Mouse (Mus musculus) liver, postnatal 0 days (tissue): Measurements from ENCODE around the gene 4933434E20Rik. TPM values are rescaled to one million over a fixed set of nuclear protein-coding genes. Genes with fewer than 3 reads are reported as not detected.

ENCODE experiments used
- ATAC-seq: fragments of 200-750 bp; cut with Nextera tagmentation; 2 replicates; pipeline ENCODE4 v1.8.0; 2017; ENCODE audit warnings: mild to moderate bottlenecking, moderate library complexity
- DNase-seq: peaks from one replicate; pipeline ENCODE4 v3.0.0-alpha.2; 2016
- H3K27ac ChIP-seq: fragments of 300-500 bp; sonication (generic); 2 replicates; pipeline ENCODE4 v1.5.1; 2014; ENCODE audit warnings: antibody characterized with exemption, moderate library complexity, mild to moderate bottlenecking, low read depth
- H3K27me3 ChIP-seq: fragments of 300-500 bp; sonication (generic); 2 replicates; pipeline ENCODE4 v1.6.1; 2014; ENCODE audit warnings: low read length, control low read depth, mixed read lengths; ENCODE audit not compliant: insufficient read depth
- H3K36me3 ChIP-seq: fragments of 300-500 bp; sonication (generic); replicated peaks from 2 replicates; pipeline ENCODE4 v1.6.1; 2014; ENCODE audit warnings: mild to moderate bottlenecking, control low read depth, low read length, moderate library complexity, mixed read lengths; ENCODE audit not compliant: insufficient read depth
- H3K4me1 ChIP-seq: fragments of 300-500 bp; sonication (generic); 2 replicates; pipeline ENCODE4 v1.6.1; 2014; ENCODE audit warnings: antibody characterized with exemption, mild to moderate bottlenecking, control low read depth; ENCODE audit not compliant: insufficient read depth
- H3K4me2 ChIP-seq: fragments of 300-500 bp; sonication (generic); 2 replicates; pipeline ENCODE4 v1.6.1; 2014; ENCODE audit warnings: low read depth, mild to moderate bottlenecking, low read length, moderate library complexity, mixed read lengths
- H3K4me3 ChIP-seq: fragments of 300-500 bp; sonication (generic); 2 replicates; pipeline ENCODE4 v1.5.1; 2014; ENCODE audit warnings: low read depth, low read length
- H3K9ac ChIP-seq: fragments of 300-500 bp; sonication (generic); replicated peaks from 2 replicates; pipeline ENCODE4 v1.6.1; 2014; ENCODE audit warnings: mild to moderate bottlenecking, moderate library complexity
- H3K9me3 ChIP-seq: fragments of 300-500 bp; sonication (generic); 2 replicates; pipeline ENCODE4 v1.6.1; 2016; ENCODE audit warnings: mild to moderate bottlenecking, control low read depth, low read length, mixed read lengths
- CTCF ChIP-seq: sonication (generic); IDR thresholded peaks from 2 replicates; pipeline ENCODE4 v1.5.1; 2016; ENCODE audit warnings: antibody characterized with exemption, low read depth
- EP300 ChIP-seq: IDR thresholded peaks from 2 replicates; pipeline ENCODE4 v1.6.1; 2016; ENCODE audit warnings: antibody characterized with exemption, low read depth, mild to moderate bottlenecking
- WGBS: fragments of 180-500 bp; shearing (Covaris S2); extraction: QIAGEN DNeasy Blood & Tissue Kit; methylation state at CpG from one replicate; pipeline ENCODE4 v1.1.7; 2014; ENCODE audit not compliant: insufficient replicate concordance; 5-methylcytosine and 5-hydroxymethylcytosine counted together
- polyA plus RNA-seq: library from polyadenylated mRNA; unstranded; fragments of >200 nt; fragmentation: Nextera tagmentation; extraction: Ambion mirVana; gene quantifications from 2 replicates; pipeline ENCODE4 v1.2.1, GENCODE M21; 2015

4933434E20Rik gene
- polyA plus RNA-seq, 1 experiment from 2014 or later: 64.6 TPM

DNA sequence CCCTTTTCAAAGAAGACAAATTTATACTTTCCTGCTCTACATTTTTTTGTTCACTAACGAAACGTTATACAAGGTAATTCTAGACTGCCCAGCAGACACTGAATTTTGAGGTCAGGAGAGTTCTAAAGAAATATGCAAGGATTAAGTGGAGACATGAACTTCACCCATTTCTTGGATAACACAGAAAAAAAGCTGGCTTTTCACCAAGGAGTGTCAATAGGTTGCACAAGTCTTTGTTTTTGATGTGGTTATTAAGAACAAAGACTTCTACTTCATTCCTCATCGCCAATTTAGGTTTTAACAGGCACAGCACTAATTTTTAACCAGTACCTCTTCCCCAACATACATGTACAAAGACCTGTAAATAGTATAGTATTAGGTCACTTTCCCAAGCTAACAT, 1.7 kb upstream of the 4933434E20Rik start:
- 62% methylated on average over 3 of the region's 3 CpGs for WGBS
- H3K4me1 ChIP-seq: peaks cover 15% of the 10 kb centered on the region
- no peak overlapping the region for H3K4me3 ChIP-seq
- ATAC-seq (no peak), DNase-seq (no peak)
- no peaks in the 10 kb centered on the region for H3K9me3 ChIP-seq
- 0 out of 2 replicates have a peak overlapping the region, but pooled peaks have one; percentile 23 for H3K9ac ChIP-seq
- no peak overlapping the region for H3K4me2 ChIP-seq
- H3K36me3 ChIP-seq: peaks cover 25% of the 10 kb centered on the region
- TF ChIP-seq CTCF: no peak
- TF ChIP-seq EP300: no peak
- H3K27me3 ChIP-seq: no peaks in the 10 kb centered on the region
- no peak overlapping the region for H3K27ac ChIP-seq

DNA sequence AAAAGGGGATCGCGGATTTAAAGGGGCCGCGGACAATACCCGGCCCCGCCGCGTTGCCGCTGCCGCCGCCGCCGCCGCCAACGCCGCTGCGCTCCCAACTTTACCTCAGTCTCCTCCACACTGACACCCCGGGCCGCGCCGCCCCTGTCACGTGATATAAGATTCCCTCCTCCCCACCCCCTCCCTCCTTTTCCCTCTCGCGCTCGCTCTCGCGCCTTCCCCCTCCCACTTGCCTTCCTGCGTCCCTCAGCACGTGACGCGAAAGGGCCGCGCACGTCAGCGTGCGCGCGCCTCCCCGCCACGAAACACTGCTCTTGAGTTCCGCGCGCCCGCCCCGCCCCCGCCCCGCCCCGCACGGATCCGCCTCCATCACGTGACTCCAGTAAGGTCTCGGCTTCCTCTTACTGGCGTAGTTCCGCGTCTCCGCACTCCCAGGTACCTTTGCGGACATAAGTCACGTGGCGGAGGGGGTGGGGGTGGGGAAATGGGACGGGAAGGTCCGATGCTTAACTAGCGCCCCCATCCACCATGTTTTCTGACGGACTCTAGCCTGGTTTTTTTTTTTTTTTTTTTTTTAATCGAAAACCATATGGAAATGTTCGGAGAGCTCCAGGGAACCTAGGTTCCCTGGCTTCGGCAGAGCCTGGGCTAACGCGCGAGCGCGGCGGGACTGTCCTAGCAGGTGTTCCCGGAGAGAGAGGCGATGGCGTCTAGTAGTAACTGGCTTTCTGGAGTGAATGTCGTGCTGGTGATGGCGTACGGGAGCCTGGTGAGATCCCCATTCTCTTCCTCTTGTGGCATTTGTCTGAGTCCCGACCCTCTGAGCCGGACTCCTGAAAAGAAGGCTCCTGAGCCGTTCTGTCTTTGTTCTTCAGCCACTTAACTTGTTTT, 1.2 kb downstream of the 4933434E20Rik start, which contains the start of gene Ubap2l:
Ubap2l (minus strand) TSS at position 278 of the 891 bp plus-strand sequence.
- TF ChIP-seq EP300: no peak; the same call in 1 of the 2 replicates
- peak; percentile 37 for TF ChIP-seq CTCF
- Histone ChIP-seq H3K36me3 (peaks cover 25% of the 10 kb centered on the region), H3K9me3 (no peaks in the 10 kb centered on the region), H3K4me2 (peak within 1 kb of the TSS; percentile 86), H3K9ac (peak within 1 kb of the TSS; percentile 99), H3K4me1 (peaks cover 15% of the 10 kb centered on the region), H3K27ac (peak within 1 kb of the TSS; percentile 99), H3K4me3 (peak within 1 kb of the TSS; percentile 97), H3K27me3 (no peaks in the 10 kb centered on the region)
- under 1% methylated on average over 80 of the region's 81 CpGs for WGBS
- ATAC-seq: peak; percentile 93
- peak; percentile 99 for DNase-seq

DNA sequence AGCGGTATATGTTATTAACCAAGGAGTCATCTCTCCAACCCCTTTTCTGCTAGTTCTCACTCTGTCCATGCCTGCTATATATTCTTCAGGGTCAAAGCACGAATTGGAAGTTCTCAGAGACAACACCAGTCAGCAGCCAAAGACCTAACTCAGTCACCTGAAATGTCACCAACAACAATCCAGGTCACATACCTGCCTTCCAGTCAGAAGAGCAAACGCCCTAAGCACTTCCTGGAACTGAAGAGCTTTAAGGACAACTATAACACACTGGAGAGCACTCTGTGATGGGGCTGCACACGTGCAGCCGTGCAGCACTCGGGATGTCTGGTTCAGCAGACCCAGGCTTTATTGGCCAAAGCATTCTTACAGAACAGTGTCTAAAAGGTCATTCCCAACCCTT, 10.1 kb downstream of the 4933434E20Rik start:
- Histone ChIP-seq H3K9me3 (no peaks in the 10 kb centered on the region), H3K36me3 (peaks cover 38% of the 10 kb centered on the region), H3K27me3 (no peaks in the 10 kb centered on the region), H3K4me3 (no peak overlapping the region), H3K9ac (no peak overlapping the region), H3K4me1 (no peaks in the 10 kb centered on the region), H3K4me2 (no peak overlapping the region), H3K27ac (no peak overlapping the region)
- 86% methylated on average over 6 of the region's 6 CpGs for WGBS
- no peak for ATAC-seq
- DNase-seq: no peak
- TF ChIP-seq CTCF (no peak), EP300 (no peak)

DNA sequence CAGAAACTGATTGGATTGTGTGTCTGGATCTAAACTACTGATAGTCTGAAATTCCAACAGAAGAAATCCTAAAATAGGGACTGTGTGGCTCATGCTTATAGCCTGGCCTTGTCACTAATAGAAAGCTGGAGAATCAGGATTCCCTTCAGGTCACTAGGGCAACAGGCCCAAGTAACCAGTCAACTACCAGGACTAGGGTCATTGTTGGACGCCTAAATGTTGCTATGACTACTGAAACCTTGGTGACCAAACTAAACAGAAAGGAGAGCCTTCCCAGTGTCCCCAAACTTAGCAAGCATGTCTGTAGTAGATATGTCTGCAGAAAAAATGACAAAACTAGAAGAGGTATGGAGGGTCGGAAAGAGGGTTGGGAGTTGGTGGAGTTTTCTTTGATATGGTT, 11.1 kb downstream of the 4933434E20Rik start:
- Histone ChIP-seq H3K36me3 (peaks cover 30% of the 10 kb centered on the region), H3K4me1 (no peaks in the 10 kb centered on the region), H3K27ac (no peak overlapping the region), H3K9ac (no peak overlapping the region), H3K9me3 (no peaks in the 10 kb centered on the region), H3K4me3 (no peak overlapping the region), H3K4me2 (no peak overlapping the region), H3K27me3 (no peaks in the 10 kb centered on the region)
- DNase-seq (no peak), ATAC-seq (no peak)
- TF ChIP-seq EP300: no peak
- TF ChIP-seq CTCF: no peak
- 59% methylated on average over 2 of the region's 2 CpGs for WGBS

DNA sequence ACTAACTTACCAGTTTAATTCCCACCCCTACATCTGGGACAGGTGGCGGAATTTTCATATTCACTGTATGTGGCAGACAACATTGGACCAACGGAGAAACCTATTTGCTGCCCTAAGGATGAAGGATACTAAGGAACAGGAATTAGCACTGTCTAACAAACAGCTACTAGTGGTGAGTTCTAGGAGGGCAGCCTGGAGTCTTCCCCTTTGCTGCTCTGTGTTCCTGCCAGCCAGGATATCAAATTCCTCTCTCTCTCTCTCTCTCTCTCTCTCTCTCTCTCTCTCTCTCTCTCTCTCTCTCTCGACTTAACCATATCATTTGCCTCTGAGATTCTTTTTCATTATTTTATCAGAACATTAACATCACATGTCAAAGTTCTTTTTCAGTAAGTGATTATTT, 12.9 kb downstream of the 4933434E20Rik start:
- Histone ChIP-seq H3K9me3 (no peaks in the 10 kb centered on the region), H3K4me2 (no peak overlapping the region), H3K4me1 (0 out of 2 replicates have a peak, but pooled peaks cover 4% of the 10 kb centered on the region), H3K4me3 (no peak overlapping the region), H3K27me3 (no peaks in the 10 kb centered on the region), H3K27ac (no peak overlapping the region), H3K9ac (no peak overlapping the region), H3K36me3 (peaks cover 21% of the 10 kb centered on the region; the same call in 1 of the 2 replicates)
- no peak for ATAC-seq
- 77% methylated on average over 3 of the region's 3 CpGs for WGBS
- TF ChIP-seq CTCF: no peak
- no peak for TF ChIP-seq EP300
- DNase-seq: no peak

DNA sequence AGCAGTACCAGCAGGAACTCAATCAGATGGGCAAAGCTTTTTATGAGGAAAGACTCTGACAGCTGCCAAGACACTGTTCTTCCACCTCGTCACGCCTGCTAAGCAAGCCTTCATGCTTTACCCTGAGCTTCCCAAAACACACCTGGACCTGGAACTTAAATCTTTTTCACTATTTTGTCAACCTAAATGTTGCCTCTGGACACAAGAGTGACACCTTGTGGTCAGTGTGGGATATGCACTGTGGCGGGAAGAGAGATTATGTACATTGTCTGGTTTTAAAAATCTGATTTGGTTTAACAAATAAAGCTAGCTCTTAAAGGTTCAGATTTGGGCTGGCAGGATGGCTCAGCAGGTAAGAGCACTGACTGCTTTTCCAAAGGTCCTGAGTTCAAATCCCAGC, 14.1 kb downstream of the 4933434E20Rik start:
- Histone ChIP-seq H3K9ac (no peak overlapping the region), H3K27me3 (no peaks in the 10 kb centered on the region), H3K4me2 (no peak overlapping the region), H3K27ac (no peak overlapping the region), H3K4me3 (no peak overlapping the region), H3K36me3 (peaks cover 19% of the 10 kb centered on the region; the same call in 1 of the 2 replicates), H3K4me1 (0 out of 2 replicates have a peak, but pooled peaks cover 4% of the 10 kb centered on the region), H3K9me3 (no peaks in the 10 kb centered on the region)
- DNase-seq: peak; percentile 58
- ATAC-seq: 0 out of 2 replicates have a peak, but pooled peaks have one; percentile 36
- TF ChIP-seq EP300: no peak
- peak; percentile 90 for TF ChIP-seq CTCF
- WGBS: 49% methylated on average over 3 of the region's 3 CpGs
